Comparison of ENCODE assay signal across 7 mouse cellular contexts in genomic region chr4:136142267-136143192, GRCm38 (mm10). TPM values are rescaled to one million over a fixed set of nuclear protein-coding genes. Genes with fewer than 3 reads are reported as not detected.
A peak's percentile ranks its signal among the peaks of the same experiment; 100 is the strongest.
DNase-seq lines count a peak whose midpoint lies in the region; ATAC-seq lines count a peak whose summit lies in the region.

No protein-coding gene starts in this region.

- peak; percentile 56 for DNase-seq in embryo, embryonic 9.5 days (ENCODE audit: extremely low spot score)
- DNase-seq in layer of hippocampus, adult 9-10 months (ENCODE audit: low spot score) = no peak
- DNase-seq in ovary, adult 18-20 months (ENCODE audit: low spot score) = no peak
- no peak for DNase-seq in adrenal gland, postnatal 14 days

- no peaks in the 10 kb centered on the region for H3K36me3 ChIP-seq in forebrain, embryonic 16.5 days (ENCODE audit: control insufficient read depth, insufficient read depth)
- 0 out of 2 replicates have a peak, but pooled peaks cover 7% of the 10 kb centered on the region for H3K36me3 ChIP-seq in kidney, embryonic 15.5 days
- H3K36me3 ChIP-seq in midbrain, embryonic 12.5 days = no peaks in the 10 kb centered on the region

- no peak for ATAC-seq in forebrain, embryonic 16.5 days
- ATAC-seq in kidney, embryonic 15.5 days (replicated peaks; ENCODE audit: low FRiP score) = no peak
- ATAC-seq in midbrain, embryonic 12.5 days (ENCODE audit: low FRiP score, low read depth) = no peak

- peaks cover 43% of the 10 kb centered on the region for H3K4me1 ChIP-seq in forebrain, embryonic 16.5 days (replicated peaks; ENCODE audit: control insufficient read depth, insufficient read depth, low read length)
- H3K4me1 ChIP-seq in kidney, embryonic 15.5 days = peaks cover 73% of the 10 kb centered on the region
- H3K4me1 ChIP-seq in midbrain, embryonic 12.5 days = peaks cover 85% of the 10 kb centered on the region

- no peaks in the 10 kb centered on the region for H3K9me3 ChIP-seq in forebrain, embryonic 16.5 days (ENCODE audit: control insufficient read depth, low read length)
- H3K9me3 ChIP-seq in kidney, embryonic 15.5 days (replicated peaks) = no peaks in the 10 kb centered on the region
- no peaks in the 10 kb centered on the region for H3K9me3 ChIP-seq in midbrain, embryonic 12.5 days

- H3K27me3 ChIP-seq in forebrain, embryonic 16.5 days (replicated peaks; ENCODE audit: control insufficient read depth, insufficient read depth, low read length) = peaks cover 25% of the 10 kb centered on the region
- H3K27me3 ChIP-seq in kidney, embryonic 15.5 days = no peaks in the 10 kb centered on the region
- H3K27me3 ChIP-seq in midbrain, embryonic 12.5 days = peaks cover 15% of the 10 kb centered on the region; the same call in 1 of the 2 replicates

- H3K4me2 ChIP-seq in forebrain, embryonic 16.5 days (ENCODE audit: low read length) = peak overlapping the region; percentile 77
- H3K4me2 ChIP-seq in kidney, embryonic 15.5 days = peak overlapping the region; percentile 73
- H3K4me2 ChIP-seq in midbrain, embryonic 12.5 days (replicated peaks) = peak overlapping the region; percentile 78

- H3K4me3 ChIP-seq in forebrain, embryonic 16.5 days (replicated peaks; ENCODE audit: low read length) = no peak overlapping the region
- peak overlapping the region; percentile 94 for H3K4me3 ChIP-seq in kidney, embryonic 15.5 days (replicated peaks)
- peak overlapping the region; percentile 75 for H3K4me3 ChIP-seq in midbrain, embryonic 12.5 days

- 16% methylated on average over 17 of the region's 17 CpGs for WGBS in forebrain, embryonic 16.5 days
- WGBS in kidney, embryonic 15.5 days = 9% methylated on average over 17 of the region's 17 CpGs
- 4% methylated on average over 17 of the region's 17 CpGs for WGBS in midbrain, embryonic 12.5 days

- peak overlapping the region; percentile 45 for H3K27ac ChIP-seq in forebrain, embryonic 16.5 days (ENCODE audit: low read length)
- H3K27ac ChIP-seq in kidney, embryonic 15.5 days = peak overlapping the region; percentile 100
- peak overlapping the region; percentile 90 for H3K27ac ChIP-seq in midbrain, embryonic 12.5 days (replicated peaks)

- H3K9ac ChIP-seq in forebrain, embryonic 16.5 days (replicated peaks; ENCODE audit: low read depth, low read length) = 0 out of 2 replicates have a peak overlapping the region, but pooled peaks have one; percentile 5
- H3K9ac ChIP-seq in kidney, embryonic 15.5 days = peak overlapping the region; percentile 39
- peak overlapping the region; percentile 83 for H3K9ac ChIP-seq in midbrain, embryonic 12.5 days (replicated peaks)

RNA-seq across cellular contexts. Expression of gene Id3, which starts 0.8 kb away (rescaled TPM):
- 85.1 and 102 TPM in 2 replicates for polyA plus RNA-seq in forebrain, embryonic 16.5 days (2015; fragmentation: Nextera tagmentation; extraction: Ambion mirVana)
- polyA plus RNA-seq in kidney, embryonic 15.5 days (2015; fragmentation: Nextera tagmentation; extraction: Ambion mirVana) = 862 and 905 TPM in 2 replicates
- 355 and 390 TPM in 2 replicates for polyA plus RNA-seq in midbrain, embryonic 12.5 days (2016; fragmentation: Nextera tagmentation; extraction: Ambion mirVana)
- 91.3 and 98.0 TPM in 2 replicates for total RNA-seq in adrenal gland, postnatal 14 days (2021)

RNA-seq across cellular contexts. Expression of gene E2f2, which starts 29.7 kb away (rescaled TPM):
- 3.9 and 4.3 TPM in 2 replicates for polyA plus RNA-seq in forebrain, embryonic 16.5 days (2015; fragmentation: Nextera tagmentation; extraction: Ambion mirVana)
- polyA plus RNA-seq in kidney, embryonic 15.5 days (2015; fragmentation: Nextera tagmentation; extraction: Ambion mirVana) = 9.7 and 10.5 TPM in 2 replicates
- polyA plus RNA-seq in midbrain, embryonic 12.5 days (2016; fragmentation: Nextera tagmentation; extraction: Ambion mirVana) = 10.0 and 10.7 TPM in 2 replicates
- total RNA-seq in adrenal gland, postnatal 14 days (2021) = 12.0 and 13.6 TPM in 2 replicates

Comparison
In these comparisons a context has a peak if more than half of its experiments do, and no peak if none do; other contexts are left out.
1. H3K27ac ChIP-seq: peak in every context shown above with its lines; median percentile 100 in kidney, embryonic 15.5 days; 90 in midbrain, embryonic 12.5 days; 45 in forebrain, embryonic 16.5 days.
2. H3K9ac ChIP-seq: peak in every context shown above with its lines; median percentile 83 in midbrain, embryonic 12.5 days; 39 in kidney, embryonic 15.5 days; 5 in forebrain, embryonic 16.5 days.